Mouse (Mus musculus) spleen, postnatal 0 days (tissue): ENCODE data around the gene Helz2. TPM values are rescaled to one million over a fixed set of nuclear protein-coding genes. Genes with fewer than 3 reads are reported as not detected.

Experiments
- polyA plus RNA-seq: library from polyadenylated mRNA; unstranded; fragments of >200 nt; fragmentation: Nextera tagmentation; extraction: Ambion mirVana; gene quantifications from 2 replicates; pipeline ENCODE4 v1.2.1, GENCODE M21; 2015

Helz2 gene
- polyA plus RNA-seq, result 2.2 and 2.5 TPM in 2 replicates

GRCm38 (mm10) chr2:181241602-181242313, at the start of gene Helz2:
TSS of gene Helz2 (minus strand) at chr2:181242027.

GRCm38 (mm10) chr2:181287958-181288350, 46.1 kb upstream of the Helz2 start, which contains the start of gene Gmeb2:
TSS of gene Gmeb2 (minus strand) at chr2:181288035.

GRCm38 (mm10) chr2:181219538-181220216, 22.1 kb downstream of the Helz2 start, which contains the start of gene Fndc11:
TSS of gene Fndc11 (plus strand) at chr2:181220013.

GRCm38 (mm10) chr2:181213021-181213445, 28.8 kb downstream of the Helz2 start, which contains the start of gene Srms:
TSS of gene Srms (minus strand) at chr2:181213185.

GRCm38 (mm10) chr2:181202422-181202821, 39.4 kb downstream of the Helz2 start, which contains the start of gene Ptk6:
TSS of gene Ptk6 (minus strand) at chr2:181202789.

GRCm38 (mm10) chr2:181187121-181188000, 54.5 kb downstream of the Helz2 start, which contains the start of gene Ppdpf:
TSS of gene Ppdpf (plus strand) at chr2:181187247.

Other genes with a start within 250 kb of the Helz2 start
- 0.08 TPM in 1 of 2 replicates, not detected in the other for gene Chrna4, start 198.5 kb downstream of the Helz2 start, polyA plus RNA-seq
- 0.16 and 0.26 TPM in 2 replicates for gene Kcnq2, start 106.7 kb downstream of the Helz2 start, polyA plus RNA-seq
- gene Eef1a2, start 85.0 kb downstream of the Helz2 start, polyA plus RNA-seq, result not detected in 2 replicates
- 102 and 117 TPM in 2 replicates for gene Ppdpf, start 54.8 kb downstream of the Helz2 start, polyA plus RNA-seq
- not detected in 2 replicates for gene Ptk6, start 39.2 kb downstream of the Helz2 start, polyA plus RNA-seq
- 0.19 and 0.25 TPM in 2 replicates for gene Srms, start 28.8 kb downstream of the Helz2 start, polyA plus RNA-seq
- 0.17 and 0.25 TPM in 2 replicates for gene Fndc11, start 22.0 kb downstream of the Helz2 start, polyA plus RNA-seq
- 9.0 and 10.2 TPM in 2 replicates for gene Gmeb2, start 46.0 kb upstream of the Helz2 start, polyA plus RNA-seq
- 0.11 TPM in 1 of 2 replicates, not detected in the other for gene Stmn3, start 72.5 kb upstream of the Helz2 start, polyA plus RNA-seq
- 23.6 and 26.4 TPM in 2 replicates for gene Rtel1, start 77.7 kb upstream of the Helz2 start, polyA plus RNA-seq
- 14.8 and 15.3 TPM in 2 replicates for gene Zgpat, start 122.9 kb upstream of the Helz2 start, polyA plus RNA-seq
- gene Arfrp1, start 123.4 kb upstream of the Helz2 start, polyA plus RNA-seq, result 28.7 and 34.8 TPM in 2 replicates
- gene Lime1, start 138.1 kb upstream of the Helz2 start, polyA plus RNA-seq, result 9.8 and 12.2 TPM in 2 replicates
- gene Zbtb46, start 217.4 kb upstream of the Helz2 start, polyA plus RNA-seq, result 12.2 and 14.3 TPM in 2 replicates